Mouse (Mus musculus) C2C12 (cell line): ENCODE measurements at regions not wholly inside any gene's neighbourhood (a gene's known extent, or its start where the extent isn't known, plus 50 kb on each side); places are given as distances from the start of the nearest gene placed in this dataset.

Experiments
- H3K27me3 ChIP-seq: one replicate; pipeline ENCODE4 v1.6.1; 2011; ENCODE audit not compliant: control insufficient read depth, insufficient read depth, insufficient read length
- H3K36me3 ChIP-seq: one replicate; pipeline ENCODE4 v1.6.1; 2011; ENCODE audit not compliant: control insufficient read depth, insufficient read depth
- H3K4me3 ChIP-seq: one replicate; pipeline ENCODE4 v1.5.1; 2011; ENCODE audit warnings: mild to moderate bottlenecking, control low read depth; ENCODE audit not compliant: poor library complexity, insufficient read depth, severe bottlenecking
- H3K79me2 ChIP-seq: one replicate; pipeline ENCODE4 v1.6.1; 2011; ENCODE audit not compliant: control insufficient read depth, insufficient read depth
- H3K79me3 ChIP-seq: one replicate; pipeline ENCODE4 v1.6.1; 2011; ENCODE audit warnings: low read depth, control low read depth
- H3ac ChIP-seq: one replicate; pipeline ENCODE3; 2011; ENCODE audit warnings: low read depth; ENCODE audit not compliant: control insufficient read depth, insufficient read length
- CEBPB ChIP-seq: IDR thresholded peaks from one replicate; pipeline ENCODE4 v1.6.1; 2011; ENCODE audit warnings: low read depth, mild to moderate bottlenecking, control low read depth, moderate library complexity
- CTCF ChIP-seq: IDR thresholded peaks from one replicate; pipeline ENCODE4 v1.5.1; 2011; ENCODE audit not compliant: control insufficient read depth, insufficient read depth, insufficient read length
- FOSL1 ChIP-seq: IDR thresholded peaks from one replicate; pipeline ENCODE4 v1.8.0; 2011; ENCODE audit warnings: mild to moderate bottlenecking, low read length; ENCODE audit not compliant: poor library complexity, insufficient read depth, severe bottlenecking
- MAX ChIP-seq: IDR thresholded peaks from one replicate; pipeline ENCODE4 v1.6.1; 2011; ENCODE audit warnings: mild to moderate bottlenecking, control low read depth
- MYOD1 ChIP-seq: IDR thresholded peaks from one replicate; pipeline ENCODE4 v1.6.1; 2011; ENCODE audit warnings: low read depth; ENCODE audit not compliant: control insufficient read depth, insufficient read length
- MYOG ChIP-seq: IDR thresholded peaks from one replicate; pipeline ENCODE4 v1.6.1; 2011; ENCODE audit not compliant: control insufficient read depth, insufficient read length; ENCODE audit errors: extremely low read depth
- USF1 ChIP-seq: IDR thresholded peaks from one replicate; pipeline ENCODE4 v1.6.1; 2011; ENCODE audit warnings: low read depth, mild to moderate bottlenecking, control low read depth, moderate library complexity

GRCm38 (mm10) chr17:4281451-4281850 lies 585.4 kb upstream of the Nox3 start:
- H3K36me3 ChIP-seq: no peaks in the 10 kb centered on the region
- no peak overlapping the region for H3ac ChIP-seq
- H3K79me3 ChIP-seq: no peaks in the 10 kb centered on the region
- no peaks in the 10 kb centered on the region for H3K79me2 ChIP-seq
- TF ChIP-seq MYOD1 (no peak), CEBPB (no peak), MAX (no peak)
- H3K27me3 ChIP-seq: no peaks in the 10 kb centered on the region
- H3K4me3 ChIP-seq: no peak overlapping the region

GRCm38 (mm10) chr17:4291418-4291817 lies 595.4 kb upstream of the Nox3 start:
- H3K4me3 ChIP-seq: no peak overlapping the region
- TF ChIP-seq FOSL1 (no peak), MYOG (no peak), MYOD1 (no peak), CTCF (no peak), CEBPB (no peak), MAX (no peak), USF1 (no peak)
- no peak overlapping the region for H3ac ChIP-seq
- no peaks in the 10 kb centered on the region for H3K27me3 ChIP-seq
- no peaks in the 10 kb centered on the region for H3K36me3 ChIP-seq
- H3K79me2 ChIP-seq: no peaks in the 10 kb centered on the region
- no peaks in the 10 kb centered on the region for H3K79me3 ChIP-seq

- no peak for TF ChIP-seq CEBPB
- no peak for TF ChIP-seq CTCF
- no peak for TF ChIP-seq FOSL1
- TF ChIP-seq USF1: no peak
- Histone ChIP-seq H3K79me2 (no peaks in the 10 kb centered on the region), H3ac (no peak overlapping the region), H3K4me3 (no peak overlapping the region), H3K27me3 (no peaks in the 10 kb centered on the region), H3K79me3 (no peaks in the 10 kb centered on the region), H3K36me3 (no peaks in the 10 kb centered on the region)
Measured at GRCm38 (mm10) chr17:4296521-4297155, 600.6 kb upstream of the Nox3 start.

GRCm38 (mm10) chr17:4297156-4297535 lies 601.1 kb upstream of the Nox3 start:
- no peaks in the 10 kb centered on the region for H3K79me2 ChIP-seq
- H3K4me3 ChIP-seq: no peak overlapping the region
- TF ChIP-seq USF1 (no peak), MAX (no peak), CTCF (no peak), CEBPB (no peak), MYOD1 (no peak), MYOG (no peak), FOSL1 (no peak)
- H3ac ChIP-seq: no peak overlapping the region
- no peaks in the 10 kb centered on the region for H3K27me3 ChIP-seq
- no peaks in the 10 kb centered on the region for H3K36me3 ChIP-seq
- no peaks in the 10 kb centered on the region for H3K79me3 ChIP-seq

DNA sequence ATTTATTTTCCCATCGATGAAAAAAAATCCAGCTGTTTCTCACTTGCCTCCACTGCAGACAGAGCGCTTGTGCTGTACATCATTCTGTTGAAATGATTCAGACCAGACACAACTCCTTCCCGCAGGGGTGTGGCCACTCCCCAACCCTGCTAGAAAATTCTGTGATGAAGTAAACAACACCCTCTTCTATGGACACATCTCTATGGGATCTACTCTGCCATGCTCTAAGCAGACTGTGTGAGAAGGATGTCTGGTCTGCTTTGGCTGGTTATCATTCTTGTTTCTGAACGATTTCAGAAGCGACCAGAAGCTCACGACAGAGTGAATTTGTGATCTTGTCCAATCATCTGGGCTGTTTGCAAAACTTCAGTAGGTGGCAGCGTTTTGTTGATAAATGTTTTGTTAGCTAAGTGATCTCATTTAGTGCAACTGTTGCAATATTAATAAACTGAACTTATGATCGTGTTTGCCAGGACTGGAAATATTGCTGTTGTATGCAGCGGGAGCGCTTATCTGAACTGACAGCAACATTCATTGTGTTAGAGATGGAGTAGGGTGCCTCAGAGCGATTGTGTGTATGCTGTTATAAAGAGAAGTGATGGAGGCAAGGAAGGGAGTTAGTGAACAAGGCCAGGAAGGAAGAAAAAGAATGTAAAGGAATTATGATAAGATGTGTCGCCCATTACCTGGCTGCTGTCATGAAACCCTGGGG lies 605.2 kb upstream of the Nox3 start:
- no peaks in the 10 kb centered on the region for H3K36me3 ChIP-seq
- no peaks in the 10 kb centered on the region for H3K79me3 ChIP-seq
- no peak overlapping the region for H3K4me3 ChIP-seq
- H3ac ChIP-seq: no peak overlapping the region
- no peaks in the 10 kb centered on the region for H3K27me3 ChIP-seq
- TF ChIP-seq CTCF (no peak), USF1 (no peak), FOSL1 (no peak), MYOG (no peak), MAX (no peak), CEBPB (no peak), MYOD1 (no peak)
- H3K79me2 ChIP-seq: no peaks in the 10 kb centered on the region

GRCm38 (mm10) chr17:4311785-4312379 lies 615.8 kb upstream of the Nox3 start:
- H3K36me3 ChIP-seq: no peaks in the 10 kb centered on the region
- no peak overlapping the region for H3ac ChIP-seq
- no peaks in the 10 kb centered on the region for H3K27me3 ChIP-seq
- TF ChIP-seq MAX: no peak
- TF ChIP-seq CTCF: no peak
- no peak for TF ChIP-seq MYOG
- no peak for TF ChIP-seq FOSL1
- no peak for TF ChIP-seq USF1
- no peak for TF ChIP-seq MYOD1
- no peak for TF ChIP-seq CEBPB
- H3K4me3 ChIP-seq: no peak overlapping the region
- H3K79me2 ChIP-seq: no peaks in the 10 kb centered on the region
- no peaks in the 10 kb centered on the region for H3K79me3 ChIP-seq
